Mouse (Mus musculus) E14TG2a.4 (cell line): ENCODE measurements at regions not wholly inside any gene's neighbourhood (a gene's known extent, or its start where the extent isn't known, plus 50 kb on each side); places are given as distances from the start of the nearest gene placed in this dataset.
A peak's percentile ranks its signal among the peaks of the same experiment; 100 is the strongest.

Source experiments
- H3K27me3 ChIP-seq: 2 replicates; pipeline ENCODE4 v1.6.1; 2014; ENCODE audit warnings: low read length, control low read depth; ENCODE audit not compliant: insufficient read depth
- H3K36me3 ChIP-seq: 2 replicates; pipeline ENCODE4 v1.6.1; 2014; ENCODE audit warnings: low read length, control low read depth; ENCODE audit not compliant: insufficient read depth
- H3K4me1 ChIP-seq: replicated peaks from 2 replicates; pipeline ENCODE4 v1.6.1; 2014; ENCODE audit warnings: low read depth, low read length, control low read depth
- H3K4me3 ChIP-seq: replicated peaks from 2 replicates; pipeline ENCODE4 v1.5.1; 2014; ENCODE audit warnings: mild to moderate bottlenecking, low read length
- H3K9me3 ChIP-seq: 2 replicates; pipeline ENCODE4 v1.6.1; 2014; ENCODE audit warnings: low read length, control low read depth
- CTCF ChIP-seq: conservative IDR thresholded peaks from 2 replicates; pipeline ENCODE4 v1.5.1; 2014; ENCODE audit warnings: low read length
- NANOG ChIP-seq: IDR thresholded peaks from 2 replicates; pipeline ENCODE4 v1.6.1; 2014; ENCODE audit warnings: borderline replicate concordance, low read length, mixed read lengths
- POU5F1 ChIP-seq: IDR thresholded peaks from 2 replicates; pipeline ENCODE4 v1.6.1; 2014; ENCODE audit warnings: low read length, borderline replicate concordance

GRCm38 (mm10) chr11:44330851-44331773 is 68.8 kb upstream of the Il12b start:
- H3K4me1 ChIP-seq, result no peaks in the 10 kb centered on the region
- TF ChIP-seq POU5F1 (no peak), CTCF (peak; percentile 31; the same call in 1 of the 2 replicates), NANOG (no peak)

GRCm38 (mm10) chr11:44331774-44332129 is 68.1 kb upstream of the Il12b start:
- Histone ChIP-seq H3K27me3 (peaks cover 6% of the 10 kb centered on the region; the same call in 1 of the 2 replicates), H3K4me3 (no peak overlapping the region), H3K4me1 (no peaks in the 10 kb centered on the region), H3K36me3 (no peaks in the 10 kb centered on the region), H3K9me3 (no peaks in the 10 kb centered on the region)
- TF ChIP-seq NANOG (no peak), CTCF (no peak), POU5F1 (no peak)

More at GRCm38 (mm10) chr11:44330851-44331773, 68.8 kb upstream of the Il12b start:
- Histone ChIP-seq H3K9me3 (no peaks in the 10 kb centered on the region), H3K27me3 (peaks cover 6% of the 10 kb centered on the region; the same call in 1 of the 2 replicates), H3K4me3 (no peak overlapping the region), H3K36me3 (no peaks in the 10 kb centered on the region)

GRCm38 (mm10) chr11:44340531-44340930 is 59.3 kb upstream of the Il12b start:
- Histone ChIP-seq H3K36me3 (no peaks in the 10 kb centered on the region), H3K27me3 (no peaks in the 10 kb centered on the region), H3K4me3 (no peak overlapping the region), H3K9me3 (peaks cover 5% of the 10 kb centered on the region; the same call in 1 of the 2 replicates), H3K4me1 (no peaks in the 10 kb centered on the region)
- TF ChIP-seq NANOG (no peak), CTCF (no peak), POU5F1 (no peak)

GRCm38 (mm10) chr11:44348308-44348707 is 51.6 kb upstream of the Il12b start:
- Histone ChIP-seq H3K4me3 (no peak overlapping the region), H3K36me3 (no peaks in the 10 kb centered on the region), H3K27me3 (no peaks in the 10 kb centered on the region), H3K4me1 (no peaks in the 10 kb centered on the region), H3K9me3 (peaks cover 5% of the 10 kb centered on the region; the same call in 1 of the 2 replicates)
- TF ChIP-seq POU5F1 (no peak), NANOG (no peak), CTCF (no peak)

GRCm38 (mm10) chr11:44349546-44349945 is 50.3 kb upstream of the Il12b start:
- no peaks in the 10 kb centered on the region for H3K4me1 ChIP-seq
- no peaks in the 10 kb centered on the region for H3K36me3 ChIP-seq
- H3K27me3 ChIP-seq, result no peaks in the 10 kb centered on the region
- no peak overlapping the region for H3K4me3 ChIP-seq
- H3K9me3 ChIP-seq, result no peaks in the 10 kb centered on the region
- TF ChIP-seq POU5F1 (no peak), CTCF (no peak), NANOG (no peak)
